Mouse (Mus musculus) cerebellum, postnatal 36 days (tissue): Measurements from ENCODE around the gene 4921517D22Rik.

Experiments used
- DNase-seq, 2 experiments: peaks; one replicate each; pipeline ENCODE4 v3.0.0; 2021 to 2022; ENCODE audit warnings: mixed read lengths in 2 of 2

4921517D22Rik gene

GRCm38 (mm10) chr13:59689843-59690242 is 4.1 kb downstream of the 4921517D22Rik start:
- no peak for DNase-seq

GRCm38 (mm10) chr13:59689313-59689712 is 4.6 kb downstream of the 4921517D22Rik start:
- DNase-seq: no peak

GRCm38 (mm10) chr13:59688338-59688770 is 5.6 kb downstream of the 4921517D22Rik start:
- DNase-seq: peak; percentile 51 to 54

GRCm38 (mm10) chr13:59685236-59685635 is 8.7 kb downstream of the 4921517D22Rik start:
- no peak for DNase-seq

GRCm38 (mm10) chr13:59682629-59683028 is 11.3 kb downstream of the 4921517D22Rik start:
- no peak for DNase-seq

- no peak for DNase-seq
Measured at GRCm38 (mm10) chr13:59679908-59680307, 14.0 kb downstream of the 4921517D22Rik start.

GRCm38 (mm10) chr13:59679306-59679705 is 14.6 kb downstream of the 4921517D22Rik start:
- DNase-seq: no peak

GRCm38 (mm10) chr13:59676316-59677229 is 17.3 kb downstream of the 4921517D22Rik start:
- no peak for DNase-seq

- DNase-seq: peak; percentile 57 to 69
Measured at GRCm38 (mm10) chr13:59675151-59676011, 18.5 kb downstream of the 4921517D22Rik start, which contains the start of gene Golm1. TSS of gene Golm1 (minus strand) at chr13:59675811.

- peak; percentile 39 to 56 for DNase-seq
Measured at GRCm38 (mm10) chr13:59674761-59675150, 19.2 kb downstream of the 4921517D22Rik start.

GRCm38 (mm10) chr13:59674215-59674614 is 19.7 kb downstream of the 4921517D22Rik start:
- no peak for DNase-seq

DNA sequence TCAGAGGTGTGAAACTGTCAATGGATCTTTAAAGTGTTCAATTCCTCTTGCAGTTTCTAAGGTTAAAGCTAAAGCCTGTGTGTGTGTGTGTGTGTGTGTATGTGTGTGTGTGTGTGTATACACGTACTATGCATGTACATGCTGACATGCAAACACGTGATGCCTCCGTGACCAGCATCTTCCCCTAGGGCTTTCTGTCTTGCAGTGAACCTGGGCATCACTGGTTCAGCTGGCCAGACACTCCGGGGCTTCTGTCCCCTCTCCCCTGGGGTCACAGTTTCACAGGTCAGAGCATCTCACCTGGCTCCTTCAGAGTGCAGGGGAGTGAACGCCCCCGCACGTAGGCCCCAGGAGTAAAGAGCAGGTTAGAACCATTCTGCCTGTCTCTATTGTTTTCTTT is 20.3 kb downstream of the 4921517D22Rik start:
- DNase-seq: no peak

GRCm38 (mm10) chr13:59672248-59672647 is 21.7 kb downstream of the 4921517D22Rik start:
- no peak for DNase-seq

DNA sequence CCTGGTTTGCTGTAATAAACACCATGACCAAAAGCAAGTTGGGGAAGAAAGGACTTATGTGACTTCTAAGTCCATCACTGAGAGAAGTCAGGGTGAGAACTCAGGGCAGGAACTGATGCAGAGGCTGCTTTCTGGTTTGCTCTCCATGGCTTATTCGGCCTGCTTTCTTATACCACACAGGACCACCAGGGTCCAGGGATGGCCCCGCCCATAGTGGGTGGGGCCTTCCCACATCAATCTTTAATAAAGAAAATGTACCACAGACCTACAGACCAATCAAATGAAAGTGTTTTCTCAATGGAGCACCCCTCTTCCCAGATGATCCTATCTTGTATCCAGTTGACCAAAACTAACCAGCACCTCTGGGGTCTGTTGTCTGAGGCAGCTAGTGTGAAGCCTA is 22.4 kb downstream of the 4921517D22Rik start:
- no peak for DNase-seq

DNA sequence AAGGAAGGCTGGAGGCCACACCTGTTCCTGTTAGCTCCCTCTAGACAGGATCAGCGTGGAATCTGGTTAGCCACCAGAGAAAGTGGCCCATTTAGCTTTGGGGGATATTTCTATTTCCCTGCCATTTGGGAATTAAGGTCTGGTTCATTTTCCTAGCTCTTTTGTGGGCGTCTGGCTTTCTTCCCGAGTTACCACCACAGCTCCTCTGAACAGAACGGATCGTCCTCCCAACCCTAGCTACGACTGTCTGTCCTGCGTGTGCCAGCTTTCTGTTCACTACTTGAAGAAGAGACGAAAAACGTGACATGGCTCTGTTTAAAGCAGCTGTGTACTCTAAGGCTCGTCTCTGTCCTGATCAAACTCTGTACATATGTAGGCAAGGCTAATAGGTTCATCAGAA is 24.0 kb downstream of the 4921517D22Rik start:
- DNase-seq: no peak

GRCm38 (mm10) chr13:59668501-59669093 is 25.3 kb downstream of the 4921517D22Rik start:
- DNase-seq: no peak

DNA sequence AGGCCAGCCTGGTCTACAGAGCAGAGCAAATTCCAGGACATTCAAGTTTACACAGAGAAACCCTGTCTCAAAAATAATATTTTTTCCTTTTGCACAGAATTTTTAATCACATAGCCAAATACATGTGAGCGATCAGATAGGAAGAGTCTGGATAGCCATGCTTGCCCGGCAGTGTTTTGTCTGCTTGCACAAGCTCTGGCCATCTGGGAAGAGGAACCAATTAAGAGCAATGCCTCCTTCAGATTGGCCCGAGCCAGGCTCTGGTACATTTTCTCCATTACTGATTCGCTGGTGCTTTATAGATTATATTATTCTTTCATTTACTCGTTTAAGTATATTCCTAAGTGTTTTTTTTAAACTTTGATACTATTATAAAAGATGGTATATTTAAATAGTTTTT is 26.1 kb downstream of the 4921517D22Rik start:
- DNase-seq: no peak

DNA sequence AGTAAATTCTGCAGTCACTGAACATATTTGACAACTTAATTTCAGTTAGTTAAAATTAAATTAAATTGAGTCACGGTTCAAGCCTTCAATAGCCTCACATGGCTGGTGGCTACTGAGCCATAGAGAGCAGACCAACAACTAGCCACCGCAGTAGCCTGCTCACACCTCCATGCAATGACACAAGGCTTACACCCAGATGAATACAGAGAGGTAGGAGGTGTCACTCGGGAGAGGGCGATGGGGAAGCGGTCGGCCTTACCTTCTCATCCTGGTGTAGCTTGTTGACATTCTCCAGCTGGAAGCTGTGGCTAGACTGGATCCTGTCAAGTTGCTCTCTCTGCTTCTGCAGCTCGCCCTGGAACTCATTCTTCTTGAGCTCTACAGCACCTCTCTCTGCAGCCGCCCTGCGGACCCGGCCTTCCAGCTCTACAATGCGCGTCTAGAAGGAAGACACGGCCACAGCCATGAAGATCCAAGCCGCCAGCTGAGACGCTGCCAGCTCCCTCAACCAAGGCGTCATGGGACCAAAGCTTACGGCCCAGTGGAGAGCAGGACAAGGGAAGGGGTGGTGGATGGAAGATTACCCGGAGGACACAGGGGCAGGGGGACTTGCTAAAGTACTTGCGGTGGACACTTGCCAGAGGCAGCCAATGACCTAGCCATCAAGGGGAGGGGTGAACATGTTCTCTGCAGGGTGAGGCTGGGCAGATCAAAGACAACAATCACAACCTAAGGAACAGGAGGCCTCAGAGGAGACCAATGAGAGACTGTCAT is 29.8 kb downstream of the 4921517D22Rik start:
- no peak for DNase-seq

- DNase-seq: no peak
Measured at GRCm38 (mm10) chr13:59661966-59662365, 31.9 kb downstream of the 4921517D22Rik start.

GRCm38 (mm10) chr13:59661387-59661786 is 32.5 kb downstream of the 4921517D22Rik start:
- DNase-seq: no peak

- no peak for DNase-seq
Measured at GRCm38 (mm10) chr13:59660371-59660770, 33.5 kb downstream of the 4921517D22Rik start.

GRCm38 (mm10) chr13:59657781-59658180 is 36.1 kb downstream of the 4921517D22Rik start:
- no peak for DNase-seq
